Mouse (Mus musculus): ENCODE results near the gene 2200002D01Rik.

GRCm38 (mm10) chr7:29279261-29279660 lies 31.0 kb upstream of the 2200002D01Rik start:
- TF ChIP-seq CTCF (IDR thresholded peaks at IDR 0.05; ENCODE audit: borderline replicate concordance, insufficient read depth, low read length) (no peak), POLR2A (IDR thresholded peaks at IDR 0.05; ENCODE audit: low read depth, low read length) (no peak)

All from embryonic fibroblast, embryonic 13.5 days (primary cell).